Mouse (Mus musculus) yolk sac, embryonic 10.5 days (tissue): ENCODE results near the gene Smyd3.

Source experiments
- DNase-seq: peaks from one replicate; pipeline ENCODE4 v3.0.0-alpha.2; 2017; ENCODE audit warnings: low spot score

Smyd3 gene

DNA sequence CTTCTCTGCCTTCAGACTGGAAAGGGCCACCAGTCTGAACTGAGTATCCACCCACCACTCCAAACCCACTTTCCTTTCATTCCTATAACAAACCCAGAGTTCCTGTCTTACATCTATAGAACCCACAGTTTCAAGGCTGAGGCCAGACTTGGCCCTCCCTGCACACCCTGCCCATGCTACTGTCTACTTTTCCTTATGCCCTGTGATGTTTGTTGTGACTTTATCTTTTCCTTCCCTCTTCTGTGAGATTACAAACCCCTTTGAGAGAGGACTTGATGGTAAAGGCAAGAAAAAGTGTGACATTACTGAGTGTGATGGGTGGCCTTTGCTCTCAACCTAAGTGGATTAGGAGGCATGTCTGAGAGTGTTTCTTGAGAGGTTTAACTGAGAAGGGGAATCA, 504.8 kb downstream of the Smyd3 start:
- no peak for DNase-seq

DNA sequence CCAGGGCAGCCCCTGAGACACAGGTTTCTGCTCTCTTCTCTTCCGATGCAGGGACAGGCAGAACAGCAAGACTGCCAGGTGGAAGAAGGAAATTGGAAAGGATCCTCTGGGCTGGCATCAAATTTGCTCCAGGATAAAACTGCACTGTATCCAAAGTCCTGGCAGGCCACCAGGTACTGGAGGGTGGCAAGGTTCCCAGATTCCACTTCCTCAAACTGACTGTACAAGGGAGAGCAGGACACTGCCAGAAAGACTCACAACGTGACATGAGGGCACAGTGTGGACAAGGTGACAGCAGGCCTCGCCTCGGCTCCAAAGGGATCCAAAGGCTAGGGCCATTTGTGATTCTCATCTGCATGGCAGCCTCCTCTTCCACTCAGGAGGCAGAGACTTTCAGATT, 505.6 kb downstream of the Smyd3 start:
- no peak for DNase-seq

DNA sequence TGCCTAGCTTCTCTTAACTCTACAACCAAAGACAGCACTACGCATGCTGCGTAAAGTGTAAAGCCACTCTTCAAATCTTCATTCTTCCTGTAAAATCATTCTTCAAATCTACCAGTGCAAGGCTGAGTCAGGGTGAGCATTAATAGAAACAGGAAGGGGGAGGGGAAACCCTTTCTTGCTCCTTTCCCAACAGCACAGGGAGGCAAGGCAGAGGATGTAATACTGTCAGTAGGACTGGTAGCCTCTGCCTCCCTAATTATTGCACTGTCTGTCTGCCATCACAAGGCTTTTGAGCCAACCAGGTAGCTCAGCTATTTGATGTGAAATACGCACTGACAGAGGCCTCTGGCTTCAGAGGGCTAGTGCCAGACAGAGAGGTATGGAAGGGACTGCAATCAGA, 507.1 kb downstream of the Smyd3 start:
- no peak for DNase-seq

DNA sequence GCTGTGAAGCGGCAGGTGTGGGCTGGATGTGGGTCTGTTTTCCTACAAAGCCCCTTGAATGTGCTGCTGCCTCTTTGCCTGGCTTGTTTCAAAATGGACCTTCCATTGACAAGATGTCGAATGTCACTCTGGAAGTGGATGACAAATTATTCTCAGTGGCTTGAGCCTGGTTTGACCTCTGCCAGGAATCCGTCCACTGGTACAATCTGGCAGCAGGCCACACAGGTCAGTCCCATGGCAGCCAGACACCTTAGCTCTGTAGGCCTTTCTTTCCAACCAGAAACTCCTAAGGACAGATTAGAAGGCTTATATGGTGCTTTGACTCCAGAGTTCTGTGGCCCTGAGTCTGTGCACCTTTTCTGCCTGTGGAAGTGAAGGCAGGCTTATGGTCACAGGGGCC, 507.9 kb downstream of the Smyd3 start:
- no peak for DNase-seq

DNA sequence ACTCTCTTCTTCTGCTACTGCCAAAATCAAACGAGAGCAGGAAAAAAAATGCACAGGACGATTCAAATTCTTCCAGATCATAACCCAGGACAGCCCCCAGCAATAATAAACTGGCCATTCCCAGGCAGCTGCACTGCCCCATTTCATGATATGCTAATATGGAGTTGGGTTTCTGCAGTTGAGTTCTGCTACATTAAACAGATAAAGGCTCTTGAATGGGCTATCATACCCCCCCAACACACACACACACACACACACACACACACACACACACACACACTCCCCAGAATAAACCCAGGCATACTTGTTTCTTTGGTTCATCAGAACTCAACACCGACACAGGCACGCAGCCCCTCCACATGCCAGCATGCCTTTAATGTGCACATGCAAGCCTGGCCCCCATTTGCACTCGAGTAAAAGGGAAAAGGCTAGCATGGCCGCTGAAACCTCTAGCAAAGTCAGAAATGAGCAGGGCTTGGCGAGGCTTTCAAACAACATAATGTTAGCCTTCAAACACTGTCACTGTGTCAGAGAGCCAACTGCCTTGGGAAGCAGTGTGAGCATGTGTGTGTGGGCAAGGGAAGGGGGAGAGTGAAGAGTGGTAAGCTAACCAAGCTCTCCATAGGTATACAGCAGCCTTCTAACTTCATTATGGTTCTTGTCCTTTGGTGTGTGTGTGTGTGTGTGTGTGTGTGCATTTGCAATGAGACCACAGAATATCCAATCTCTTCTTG, 513.5 kb downstream of the Smyd3 start:
- no peak for DNase-seq

DNA sequence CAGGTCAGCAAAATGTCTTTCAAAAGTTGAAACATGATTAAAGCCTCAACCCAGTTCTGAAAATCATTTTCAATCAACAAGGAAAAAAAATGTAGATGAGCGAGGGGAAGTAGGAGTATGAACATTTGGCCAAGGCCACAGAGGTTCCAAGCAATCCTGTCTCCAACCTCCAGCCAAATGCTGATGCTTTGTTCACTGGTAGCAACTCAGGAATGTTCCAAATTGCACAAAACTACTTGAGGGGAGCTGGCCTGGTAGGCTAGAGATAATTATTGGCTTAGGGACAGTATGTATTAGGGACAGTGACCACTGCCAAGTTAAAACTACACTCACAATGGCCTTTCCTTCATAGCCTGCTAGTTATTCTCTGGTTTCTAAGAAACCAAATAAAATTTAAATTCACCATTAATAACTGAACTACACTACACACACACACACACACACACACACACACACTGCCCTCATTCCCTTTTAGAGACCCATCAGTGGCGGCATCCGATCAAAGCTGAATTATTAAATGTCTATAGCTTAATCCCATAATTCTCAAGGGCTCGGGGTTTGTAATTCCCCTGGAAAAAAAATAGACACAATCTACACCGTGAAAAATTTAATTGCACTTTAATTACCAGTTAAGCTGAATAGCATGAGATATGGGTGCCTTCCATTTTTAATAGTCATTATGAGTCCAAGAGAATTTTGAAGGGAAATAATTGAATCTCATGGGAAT, 514.3 kb downstream of the Smyd3 start:
- DNase-seq: no peak

DNA sequence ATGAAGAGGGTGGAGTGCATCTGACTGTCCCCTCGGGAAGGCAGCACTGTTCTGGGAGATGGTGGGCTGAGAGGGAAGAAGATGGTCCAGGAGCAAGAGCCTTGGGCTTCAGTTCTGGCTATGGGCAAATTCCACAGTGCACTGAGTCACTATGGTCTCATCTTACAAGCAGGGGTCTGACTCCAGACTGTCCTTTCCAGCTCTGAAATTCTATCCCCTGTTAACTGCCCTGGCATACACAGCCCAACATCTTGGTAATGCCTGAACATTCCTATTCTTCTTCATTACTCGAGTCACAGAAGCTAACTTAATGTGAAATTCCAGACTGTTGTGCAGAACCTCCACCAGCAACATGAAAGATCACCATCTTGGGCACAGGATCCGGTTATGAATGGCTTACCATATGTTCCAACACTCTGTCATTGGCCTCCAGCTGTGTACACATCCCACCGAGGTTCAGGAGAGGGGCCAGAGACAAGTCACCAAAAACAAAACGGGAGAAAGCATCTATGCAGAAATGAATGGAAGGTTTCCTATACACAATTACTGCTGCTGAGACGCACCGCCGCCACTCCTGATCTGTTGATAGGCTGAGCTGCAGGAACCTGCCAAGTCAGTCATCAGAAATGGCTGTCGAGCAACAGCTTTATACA, 517.8 kb downstream of the Smyd3 start:
- no peak for DNase-seq

DNA sequence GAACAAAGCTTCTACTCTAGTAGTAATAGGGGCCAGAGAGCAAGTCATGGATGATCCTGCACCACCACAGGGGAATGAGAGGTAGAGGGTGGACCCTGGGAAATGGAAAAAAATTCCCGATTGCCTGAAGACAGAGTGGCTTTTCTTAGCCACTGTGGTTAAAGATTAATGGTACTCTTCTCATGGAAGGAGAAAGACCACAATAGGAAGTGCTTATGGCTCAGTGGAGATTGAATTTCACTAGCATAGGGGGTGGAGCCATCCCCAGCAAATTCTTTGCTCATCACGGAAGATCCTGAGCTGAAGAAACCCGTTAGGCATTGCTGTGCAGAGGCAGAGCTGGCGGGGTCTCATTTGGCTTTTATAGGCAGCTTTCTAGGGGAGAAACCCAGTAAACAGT, 520.0 kb downstream of the Smyd3 start:
- peak; percentile 23 for DNase-seq

DNA sequence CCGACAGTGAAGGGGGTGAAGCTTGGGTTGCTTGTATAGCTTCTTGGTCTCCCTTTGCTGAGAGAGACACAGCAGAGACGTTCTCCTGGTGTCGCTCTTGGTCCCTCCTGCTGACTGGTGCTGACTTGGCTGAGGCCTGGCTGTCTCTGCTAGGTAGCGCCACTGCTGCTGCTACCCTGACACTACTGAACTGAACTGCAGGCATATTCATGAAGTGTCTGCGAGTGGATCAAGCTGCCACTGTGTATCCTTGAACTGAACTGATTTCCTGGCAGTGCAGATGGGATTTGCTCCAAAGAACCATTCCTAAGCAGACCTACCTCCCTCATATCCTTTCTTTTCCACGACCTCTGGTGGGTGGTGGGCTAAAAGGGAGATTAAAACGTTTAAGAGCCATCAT, 523.6 kb downstream of the Smyd3 start:
- no peak for DNase-seq

DNA sequence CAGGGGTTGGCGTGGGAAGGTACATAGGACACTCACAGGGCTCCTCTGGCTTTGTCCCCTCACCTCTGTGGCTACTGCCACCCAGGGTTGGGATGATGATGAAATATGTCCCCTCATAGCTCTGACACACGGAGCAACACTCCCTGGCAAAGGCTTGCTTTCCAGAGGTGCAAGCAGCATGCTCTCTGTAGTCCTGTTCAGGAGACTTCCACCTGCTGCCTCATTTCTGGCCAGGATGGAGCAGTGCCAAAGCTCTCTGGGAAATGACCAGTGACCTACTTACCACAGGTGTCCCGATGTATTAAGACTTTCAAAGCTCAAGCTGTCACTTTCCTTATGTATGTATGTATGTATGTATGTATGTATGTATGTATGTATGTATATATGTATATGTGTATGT, 525.3 kb downstream of the Smyd3 start:
- DNase-seq: no peak

DNA sequence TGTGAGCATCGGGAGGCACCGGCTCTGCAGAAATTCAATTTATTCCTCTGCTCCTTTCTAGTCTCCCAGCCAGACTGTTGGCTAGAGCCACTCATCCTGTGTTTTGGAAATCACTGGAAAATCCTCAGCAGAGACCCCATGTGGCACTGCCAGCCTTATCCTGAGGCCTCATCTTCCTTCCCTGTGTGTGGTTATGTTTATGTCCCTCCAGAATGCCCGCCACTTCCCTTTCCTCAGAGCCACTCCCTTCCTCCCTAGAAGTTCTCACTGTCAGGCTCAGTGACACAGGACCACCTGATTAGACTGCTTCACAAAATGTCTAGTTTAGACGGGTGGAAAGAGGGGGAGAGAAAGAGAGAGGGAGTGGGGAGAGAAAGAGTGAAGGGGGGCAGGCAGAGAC, 526.4 kb downstream of the Smyd3 start:
- DNase-seq: no peak

DNA sequence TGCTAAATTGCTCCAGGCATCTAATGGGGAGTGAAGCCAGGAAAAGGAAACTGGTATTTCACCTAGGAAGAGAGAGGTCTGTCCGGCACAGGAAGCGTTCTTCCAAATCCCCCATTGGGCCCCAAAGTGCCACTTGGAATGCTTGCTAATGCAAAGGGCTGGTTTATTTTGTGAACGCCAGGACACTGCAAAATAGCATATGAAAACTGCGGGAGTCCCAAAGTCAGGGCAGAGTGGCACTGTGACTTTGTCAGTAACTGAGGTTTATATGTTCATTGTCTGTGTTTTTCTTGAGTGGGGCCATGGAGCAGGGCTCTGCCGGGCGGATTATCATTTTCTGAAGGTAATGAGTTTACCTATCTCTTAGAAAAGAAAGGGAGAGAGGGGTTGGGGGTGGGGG, 526.8 kb downstream of the Smyd3 start:
- DNase-seq: no peak

DNA sequence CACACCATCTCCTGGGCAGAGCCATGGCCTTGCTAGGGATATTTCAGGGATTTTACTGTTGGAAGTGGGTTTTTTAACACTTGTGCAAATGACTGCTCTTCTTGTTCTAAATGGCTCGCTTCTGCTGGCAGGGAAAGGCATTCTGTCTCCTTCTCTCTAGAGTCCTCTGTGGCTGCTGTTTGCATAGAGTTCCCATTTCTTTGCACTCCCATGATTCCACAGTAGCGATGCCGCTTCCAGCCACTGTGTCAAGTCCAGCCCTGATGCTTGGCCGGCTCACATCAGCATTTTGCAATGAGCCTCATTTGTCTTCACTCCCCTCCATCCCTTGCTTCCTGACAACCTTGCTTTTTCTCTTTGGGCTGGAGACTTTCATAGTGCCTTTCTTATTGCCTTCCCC, 528.4 kb downstream of the Smyd3 start:
- DNase-seq: no peak

DNA sequence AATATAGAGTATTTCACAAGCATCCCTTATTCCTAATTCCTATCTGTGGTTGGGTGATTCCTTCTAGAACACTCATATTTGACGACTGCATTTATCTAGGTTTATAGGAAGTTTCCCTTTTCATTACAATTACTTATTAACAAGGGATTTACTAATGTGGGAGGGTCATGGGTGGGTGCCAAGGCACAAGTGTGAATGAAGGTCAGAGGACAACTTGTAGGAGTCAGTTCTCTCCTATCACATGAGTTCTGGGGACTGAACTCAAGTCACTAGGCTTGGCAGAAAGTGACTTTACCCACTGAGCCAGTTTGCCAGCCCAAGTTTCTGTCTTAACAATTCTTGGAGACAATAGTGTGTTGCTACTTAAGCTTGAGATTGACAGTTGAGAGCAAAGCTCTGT, 529.7 kb downstream of the Smyd3 start:
- no peak for DNase-seq

DNA sequence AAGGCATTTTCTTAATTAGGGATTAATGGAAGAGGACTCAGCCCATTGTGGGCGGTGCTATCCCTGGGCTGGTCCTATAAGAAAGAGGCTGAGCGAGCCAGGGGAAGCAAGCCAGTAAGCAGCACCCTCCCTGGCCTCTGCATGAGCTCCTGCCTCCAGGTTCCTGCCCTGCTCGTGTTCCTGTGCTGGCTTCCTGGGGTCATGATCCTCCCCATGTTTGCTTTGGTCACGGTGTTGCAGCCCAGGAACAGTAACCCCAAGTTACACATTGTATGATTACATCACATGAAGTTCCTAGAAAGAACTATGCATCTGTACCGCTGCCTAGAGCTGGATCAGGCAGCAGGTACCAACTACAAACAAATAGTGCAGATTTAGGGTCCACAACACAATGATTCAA, 536.2 kb downstream of the Smyd3 start:
- no peak for DNase-seq

DNA sequence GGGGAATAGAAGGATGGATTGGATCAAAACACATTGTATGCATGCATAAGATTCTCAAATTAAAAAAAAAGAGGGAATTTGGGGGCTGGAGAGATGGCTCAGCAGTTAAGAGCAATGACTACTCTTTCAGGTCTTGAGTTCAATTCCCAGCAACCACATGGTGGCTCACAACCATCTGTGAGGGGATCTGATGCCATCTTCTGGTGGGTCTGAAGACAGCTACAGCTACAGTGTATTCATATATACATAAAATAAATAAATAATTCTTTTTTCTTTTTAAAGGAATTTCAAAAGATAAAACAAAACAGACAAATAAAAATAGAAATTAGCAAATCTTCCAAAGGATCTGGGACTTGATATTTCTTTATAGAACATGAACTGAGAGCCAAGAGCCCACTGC, 537.7 kb downstream of the Smyd3 start:
- DNase-seq: no peak

DNA sequence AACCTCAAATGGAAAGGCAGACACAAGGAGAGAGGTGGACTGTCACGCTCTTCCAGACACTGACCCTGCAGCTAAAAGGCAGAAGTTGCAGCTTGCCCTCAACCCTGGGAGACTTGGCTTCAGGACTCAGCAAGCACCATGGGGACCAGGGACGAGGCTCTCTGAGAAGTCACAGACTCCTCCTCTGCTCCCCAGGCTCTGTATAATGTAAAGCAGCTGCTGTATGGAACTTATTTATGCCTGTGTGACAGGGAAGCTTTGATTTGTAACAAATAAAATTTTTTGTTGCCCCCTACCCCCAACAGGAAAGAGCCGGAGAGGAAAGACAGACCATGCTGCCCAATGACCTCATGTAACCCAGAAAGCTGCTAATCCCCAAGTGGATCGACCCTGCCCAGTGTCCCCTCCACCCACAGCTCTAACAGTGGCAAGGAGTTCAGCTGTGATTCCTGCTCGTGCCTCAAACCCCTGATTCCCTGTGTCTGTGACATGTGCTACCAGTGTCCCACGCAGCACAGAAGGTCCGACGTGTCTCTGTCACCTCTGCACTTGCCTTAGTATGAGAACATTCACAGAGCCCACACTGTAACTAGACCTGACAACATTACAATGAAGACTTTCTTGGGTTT, 539.1 kb downstream of the Smyd3 start:
- no peak for DNase-seq

DNA sequence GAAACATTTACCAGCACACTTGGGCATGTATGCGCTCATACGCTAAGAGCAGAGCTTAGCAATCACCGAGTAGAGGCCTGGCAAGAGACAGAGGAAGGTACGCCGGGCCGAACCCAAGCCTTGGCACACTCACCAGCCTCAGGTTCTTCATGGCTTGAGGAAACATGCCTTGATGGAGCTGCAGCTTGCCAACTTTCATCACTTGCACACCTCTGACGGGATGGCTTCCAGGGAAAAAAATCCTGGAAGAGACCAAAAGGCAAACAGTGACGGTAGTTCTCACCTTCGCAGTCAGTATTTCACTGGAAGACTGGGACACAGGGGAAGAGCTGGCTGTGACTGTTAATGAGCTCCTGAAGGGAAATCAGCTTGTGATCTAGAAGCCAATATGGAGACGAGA, 545.8 kb downstream of the Smyd3 start:
- DNase-seq: no peak

DNA sequence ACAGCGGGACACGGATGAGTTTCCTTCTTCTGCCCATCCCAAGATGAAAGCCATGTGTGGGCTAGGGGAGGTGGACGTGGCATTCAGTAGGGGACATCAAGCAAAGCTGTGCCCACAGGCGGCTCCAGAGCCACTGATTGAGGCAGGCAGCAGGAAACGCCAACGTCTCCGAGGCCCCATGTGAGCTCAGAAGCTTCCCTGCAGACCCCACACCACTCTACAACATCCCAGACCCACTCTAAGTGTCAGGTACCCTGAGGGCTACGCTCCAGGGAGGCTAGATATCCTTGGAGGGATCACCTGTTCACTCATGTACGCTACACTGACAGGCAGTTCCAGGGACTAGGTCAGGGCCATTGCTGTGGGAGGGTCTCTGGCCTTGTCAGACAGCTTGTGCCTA, 556.2 kb downstream of the Smyd3 start:
- DNase-seq: no peak

DNA sequence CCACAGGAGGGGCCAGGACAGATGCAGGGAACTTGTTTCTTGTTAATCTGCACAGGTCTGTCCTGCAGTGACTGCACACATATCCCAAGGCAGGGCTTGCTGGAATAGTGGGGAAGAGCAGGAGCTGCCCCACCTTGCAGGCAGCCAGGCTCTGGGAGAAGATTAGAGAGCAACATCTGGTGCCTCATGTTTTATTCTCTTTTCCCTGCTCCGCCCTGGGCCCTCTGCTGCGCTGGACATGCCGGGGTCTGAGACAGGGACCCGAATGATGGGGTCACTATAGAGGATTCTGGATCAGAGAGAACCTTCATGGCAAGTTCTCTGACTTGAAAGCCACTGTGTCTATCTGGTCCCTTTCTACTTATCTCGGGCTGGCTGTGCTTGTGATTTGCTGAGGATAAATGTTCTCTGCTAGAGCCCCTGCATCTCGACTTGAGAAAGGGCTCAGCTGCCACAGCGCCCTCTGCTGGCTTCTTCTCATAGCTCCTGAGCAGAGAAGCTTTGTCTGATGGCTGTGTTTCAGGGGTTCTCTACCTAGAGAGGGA, 557.8 kb downstream of the Smyd3 start:
- DNase-seq: peak; percentile 32

DNA sequence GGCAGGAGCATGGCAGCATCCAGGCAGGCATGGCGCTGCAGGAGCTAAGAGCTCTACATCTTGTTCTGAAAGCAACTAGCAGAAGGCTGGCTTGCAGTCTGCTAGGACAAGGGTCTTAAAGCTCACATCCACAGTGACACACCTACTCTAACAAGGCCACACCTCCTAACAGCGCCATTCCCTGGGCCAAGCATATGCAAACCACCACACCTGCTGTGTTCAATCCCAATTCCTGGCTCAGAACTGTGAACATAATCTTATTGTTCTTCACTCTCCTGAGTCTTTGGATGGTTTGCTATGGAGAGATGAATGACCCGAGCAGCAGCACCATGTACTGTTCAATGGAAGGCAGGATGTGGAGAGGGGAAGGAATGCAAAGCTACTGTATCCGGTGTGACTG, 559.2 kb downstream of the Smyd3 start:
- no peak for DNase-seq

DNA sequence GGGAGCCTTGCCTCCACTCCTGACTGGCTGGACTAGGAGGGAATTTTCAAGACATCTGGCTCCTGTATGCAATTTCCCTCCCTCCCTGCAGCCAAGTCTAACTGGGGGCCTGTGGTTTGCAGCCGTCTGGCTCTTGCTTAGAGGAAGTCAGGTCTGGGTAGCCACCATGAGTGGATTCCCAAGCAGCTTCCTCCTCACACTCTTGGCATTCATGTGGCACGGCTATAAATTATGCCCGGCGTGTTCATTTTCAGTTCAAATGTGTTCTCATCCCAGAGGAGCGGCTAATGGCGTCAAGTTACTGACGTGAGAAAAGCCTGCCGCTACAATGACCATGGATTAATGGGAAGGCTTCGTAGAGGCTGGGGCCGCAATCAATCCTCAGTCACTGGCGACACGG, 564.9 kb downstream of the Smyd3 start:
- DNase-seq: no peak
